Mouse (Mus musculus): Measurements from ENCODE around the gene Slc27a4. TPM values are rescaled to one million over a fixed set of nuclear protein-coding genes. Genes with fewer than 3 reads are reported as not detected.

Slc27a4 gene
- polyA plus RNA-seq, 1 experiment from 2014 or later = 105 TPM

DNA sequence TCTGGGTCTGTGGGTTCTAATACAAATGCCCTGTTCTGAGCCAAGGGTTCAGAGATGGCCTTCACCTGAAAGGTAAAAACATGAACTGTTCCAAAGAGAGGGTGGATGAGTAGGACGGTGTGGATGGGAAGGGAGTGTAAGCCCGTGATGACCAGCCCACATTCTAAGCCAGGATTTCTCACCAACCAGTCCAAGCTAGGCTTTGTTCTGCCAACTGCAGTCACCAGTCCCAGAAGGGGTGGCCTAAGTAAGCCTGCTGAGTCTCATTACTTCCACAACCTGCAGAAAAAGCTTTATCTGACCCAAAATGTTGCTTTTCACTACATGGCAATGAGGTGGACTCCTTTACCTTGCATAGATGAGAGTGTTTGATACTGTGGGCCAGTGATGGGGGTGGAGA, 41.7 kb downstream of the Slc27a4 start:
- H3K4me2 ChIP-seq (replicated peaks; ENCODE audit: low read depth) = no peak overlapping the region
- no peak overlapping the region for H3K4me3 ChIP-seq (ENCODE audit: low read depth, low read length)
- ATAC-seq = no peak
- no peak overlapping the region for H3K27ac ChIP-seq (ENCODE audit: low read depth, low read length)
- no peak for TF ChIP-seq CTCF (IDR thresholded peaks at IDR 0.05; ENCODE audit: low read depth)
- no peak overlapping the region for H3K9ac ChIP-seq (ENCODE audit: low read depth, low read length)
- H3K9me3 ChIP-seq (ENCODE audit: control insufficient read depth) = no peaks in the 10 kb centered on the region
- H3K4me1 ChIP-seq (replicated peaks; ENCODE audit: control insufficient read depth, insufficient read depth, low read length) = no peaks in the 10 kb centered on the region
- 93% methylated on average over 2 of the region's 2 CpGs for whole genome bisulfite sequencing
- no peaks in the 10 kb centered on the region for H3K27me3 ChIP-seq (replicated peaks; ENCODE audit: control insufficient read depth, insufficient read depth, low read length)
- peaks cover 47% of the 10 kb centered on the region for H3K36me3 ChIP-seq (ENCODE audit: control insufficient read depth, insufficient read depth)

DNA sequence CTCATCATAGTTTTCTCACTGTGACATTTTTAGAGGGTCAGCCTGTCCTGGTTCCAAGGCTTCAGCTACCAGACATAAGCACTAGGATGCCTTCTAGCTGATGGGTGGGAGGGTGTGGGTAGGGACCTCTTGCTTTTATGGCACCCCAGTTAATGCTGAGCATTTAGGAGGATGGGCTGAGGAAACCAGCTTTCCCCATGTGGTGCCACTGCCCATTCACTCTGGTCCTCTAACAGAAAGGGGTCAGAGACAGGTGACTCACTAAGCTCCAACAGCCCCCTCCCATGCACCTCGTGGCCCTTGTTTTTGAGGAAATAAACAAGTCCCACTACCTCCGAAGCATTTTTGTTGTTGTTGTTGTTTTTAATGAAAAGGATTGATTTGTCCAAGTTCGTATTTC, 42.2 kb downstream of the Slc27a4 start:
- H3K9me3 ChIP-seq (ENCODE audit: control insufficient read depth) = no peaks in the 10 kb centered on the region
- no peak overlapping the region for H3K27ac ChIP-seq (ENCODE audit: low read depth, low read length)
- H3K27me3 ChIP-seq (replicated peaks; ENCODE audit: control insufficient read depth, insufficient read depth, low read length) = no peaks in the 10 kb centered on the region
- H3K4me1 ChIP-seq (replicated peaks; ENCODE audit: control insufficient read depth, insufficient read depth, low read length) = no peaks in the 10 kb centered on the region
- peaks cover 43% of the 10 kb centered on the region for H3K36me3 ChIP-seq (ENCODE audit: control insufficient read depth, insufficient read depth)
- H3K9ac ChIP-seq (ENCODE audit: low read depth, low read length) = no peak overlapping the region
- no peak overlapping the region for H3K4me2 ChIP-seq (replicated peaks; ENCODE audit: low read depth)
- 58% methylated on average over 3 of the region's 3 CpGs for WGBS
- no peak for TF ChIP-seq CTCF (IDR thresholded peaks at IDR 0.05; ENCODE audit: low read depth)
- no peak for ATAC-seq
- H3K4me3 ChIP-seq (ENCODE audit: low read depth, low read length) = no peak overlapping the region

DNA sequence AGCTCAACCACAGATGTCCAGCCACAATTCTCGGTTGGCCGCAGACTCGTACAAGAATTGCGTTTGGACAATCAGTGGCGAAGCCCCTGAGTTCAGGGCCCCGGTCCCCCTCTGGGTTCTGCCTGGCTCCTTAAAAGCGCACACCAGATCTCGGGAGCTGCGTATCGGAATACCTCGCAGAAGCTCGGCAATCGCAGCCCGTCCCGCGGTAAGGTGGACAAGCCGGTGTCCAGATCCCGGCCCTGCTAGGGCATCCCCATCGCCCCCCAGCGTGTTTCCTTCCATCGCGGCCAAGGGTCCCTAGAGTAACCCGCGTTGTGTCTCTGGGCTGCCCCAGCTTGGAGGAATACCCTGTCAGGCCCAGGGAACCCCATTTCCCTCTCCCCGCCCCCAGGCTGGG, 43.2 kb downstream of the Slc27a4 start:
- TF ChIP-seq CTCF (IDR thresholded peaks at IDR 0.05; ENCODE audit: low read depth) = no peak
- H3K27ac ChIP-seq (ENCODE audit: low read depth, low read length) = no peak overlapping the region
- peak overlapping the region; percentile 66 for H3K4me2 ChIP-seq (replicated peaks; ENCODE audit: low read depth)
- no peaks in the 10 kb centered on the region for H3K27me3 ChIP-seq (replicated peaks; ENCODE audit: control insufficient read depth, insufficient read depth, low read length)
- ATAC-seq = no peak
- peak overlapping the region; percentile 25 for H3K4me3 ChIP-seq (ENCODE audit: low read depth, low read length)
- H3K9ac ChIP-seq (ENCODE audit: low read depth, low read length) = 0 out of 2 replicates have a peak overlapping the region, but pooled peaks have one; percentile 42
- peaks cover 40% of the 10 kb centered on the region for H3K36me3 ChIP-seq (ENCODE audit: control insufficient read depth, insufficient read depth)
- WGBS = 48% methylated on average over 24 of the region's 25 CpGs
- H3K9me3 ChIP-seq (ENCODE audit: control insufficient read depth) = no peaks in the 10 kb centered on the region
- H3K4me1 ChIP-seq (replicated peaks; ENCODE audit: control insufficient read depth, insufficient read depth, low read length) = no peaks in the 10 kb centered on the region

DNA sequence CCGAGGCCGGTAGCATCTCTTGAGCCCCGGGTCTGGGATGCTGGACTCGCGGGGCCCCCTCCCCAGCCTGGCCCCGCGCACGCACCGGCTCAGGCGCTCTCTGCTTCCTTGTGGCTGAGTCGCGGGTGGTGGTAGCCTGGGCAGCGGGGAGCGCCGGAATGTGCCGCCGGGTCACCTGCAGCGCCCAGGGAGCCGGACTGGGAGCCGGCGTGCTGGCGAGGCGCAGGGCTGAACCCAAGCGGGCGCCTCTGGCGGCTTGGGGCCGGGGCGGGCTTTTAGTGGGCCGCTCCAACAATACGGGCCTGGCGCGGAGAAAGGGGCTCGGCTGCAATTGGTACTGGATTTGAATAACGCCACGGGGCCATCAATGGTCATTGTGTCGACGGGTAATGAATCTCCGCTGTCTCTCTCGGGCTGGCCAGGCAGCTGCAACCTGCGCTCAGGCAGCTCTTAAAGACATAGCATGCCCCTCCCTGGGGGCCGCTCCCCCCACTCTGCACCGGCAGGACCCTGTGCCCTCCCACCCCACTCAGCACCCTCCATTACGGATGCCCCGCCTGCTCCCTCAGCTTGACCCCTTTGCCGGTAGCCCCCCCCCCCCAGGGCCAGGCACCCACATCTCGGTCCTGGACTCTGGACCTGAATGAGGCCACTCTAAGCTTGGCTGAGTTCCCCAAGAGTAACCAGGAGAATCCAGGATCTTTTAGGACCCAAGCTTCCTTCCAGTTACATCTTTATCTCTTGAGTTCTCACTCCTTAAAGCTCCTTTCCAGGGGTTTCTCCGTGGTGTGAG, 43.8 kb downstream of the Slc27a4 start:
- peaks cover 36% of the 10 kb centered on the region for H3K36me3 ChIP-seq (ENCODE audit: control insufficient read depth, insufficient read depth)
- 15% methylated on average over 47 of the region's 47 CpGs for WGBS
- no peaks in the 10 kb centered on the region for H3K9me3 ChIP-seq (ENCODE audit: control insufficient read depth)
- no peak overlapping the region for H3K27ac ChIP-seq (ENCODE audit: low read depth, low read length)
- H3K4me1 ChIP-seq (replicated peaks; ENCODE audit: control insufficient read depth, insufficient read depth, low read length) = no peaks in the 10 kb centered on the region
- H3K4me2 ChIP-seq (replicated peaks; ENCODE audit: low read depth) = peak overlapping the region; percentile 66
- peak; percentile 57; the same call in 1 of the 2 replicates for ATAC-seq
- H3K9ac ChIP-seq (ENCODE audit: low read depth, low read length) = 0 out of 2 replicates have a peak overlapping the region, but pooled peaks have one; percentile 42
- H3K4me3 ChIP-seq (ENCODE audit: low read depth, low read length) = peak overlapping the region; percentile 25
- no peak for TF ChIP-seq CTCF (IDR thresholded peaks at IDR 0.05; ENCODE audit: low read depth)
- no peaks in the 10 kb centered on the region for H3K27me3 ChIP-seq (replicated peaks; ENCODE audit: control insufficient read depth, insufficient read depth, low read length)

DNA sequence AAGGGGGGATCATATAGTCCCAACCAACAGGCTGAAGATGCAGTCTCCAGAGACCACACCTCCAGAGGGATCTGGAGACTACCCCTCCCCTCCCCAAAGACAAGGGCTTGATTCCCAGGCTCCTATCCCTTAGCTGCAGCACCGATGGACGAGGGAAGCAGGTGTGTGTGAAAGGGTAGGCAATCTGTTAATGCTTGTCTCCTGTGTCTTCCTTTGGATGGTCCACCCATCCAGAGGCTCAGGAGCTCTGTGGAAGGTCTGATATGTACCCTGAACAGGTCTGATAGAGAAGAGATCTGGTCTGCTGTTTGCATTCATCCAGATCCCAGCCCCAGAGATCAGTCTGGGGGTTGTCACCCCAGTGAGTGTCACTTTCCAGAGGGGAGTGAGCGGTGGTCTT, 44.5 kb downstream of the Slc27a4 start:
- no peak for TF ChIP-seq CTCF (IDR thresholded peaks at IDR 0.05; ENCODE audit: low read depth)
- ATAC-seq = no peak

DNA sequence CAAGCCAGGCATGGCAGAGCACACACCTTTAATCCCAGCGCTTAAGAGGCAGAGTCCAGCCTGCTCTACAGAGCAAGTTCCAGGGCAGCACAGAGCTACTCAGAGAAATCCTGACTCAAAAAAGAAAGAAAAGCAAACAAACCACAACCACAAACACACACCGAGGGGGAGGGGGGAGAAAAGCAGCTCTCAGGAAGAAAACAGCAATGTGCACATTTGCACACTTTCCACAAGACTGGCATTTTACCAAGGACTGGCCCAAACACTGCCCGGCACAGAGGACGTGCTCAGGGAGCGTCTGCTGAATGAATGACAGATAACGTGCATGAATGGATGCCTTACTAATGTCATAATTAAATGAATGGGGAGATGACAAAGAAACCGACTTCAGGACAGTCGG, 46.6 kb downstream of the Slc27a4 start:
- peaks cover 9% of the 10 kb centered on the region; the same call in 1 of the 2 replicates for H3K36me3 ChIP-seq (ENCODE audit: control insufficient read depth, insufficient read depth)
- 75% methylated on average over 8 of the region's 8 CpGs for WGBS
- ATAC-seq = no peak

More for the DNA sequence above, 44.5 kb downstream of the Slc27a4 start:
- no peaks in the 10 kb centered on the region for H3K27me3 ChIP-seq (replicated peaks; ENCODE audit: control insufficient read depth, insufficient read depth, low read length)
- no peaks in the 10 kb centered on the region for H3K4me1 ChIP-seq (replicated peaks; ENCODE audit: control insufficient read depth, insufficient read depth, low read length)
- no peak overlapping the region for H3K4me3 ChIP-seq (ENCODE audit: low read depth, low read length)
- 56% methylated on average over 3 of the region's 3 CpGs for WGBS
- no peak overlapping the region for H3K27ac ChIP-seq (ENCODE audit: low read depth, low read length)
- H3K9me3 ChIP-seq (ENCODE audit: control insufficient read depth) = no peaks in the 10 kb centered on the region
- H3K9ac ChIP-seq (ENCODE audit: low read depth, low read length) = no peak overlapping the region
- peaks cover 30% of the 10 kb centered on the region for H3K36me3 ChIP-seq (ENCODE audit: control insufficient read depth, insufficient read depth)
- H3K4me2 ChIP-seq (replicated peaks; ENCODE audit: low read depth) = no peak overlapping the region

More for the DNA sequence above, 46.6 kb downstream of the Slc27a4 start:
- H3K27me3 ChIP-seq (replicated peaks; ENCODE audit: control insufficient read depth, insufficient read depth, low read length) = no peaks in the 10 kb centered on the region
- H3K9ac ChIP-seq (ENCODE audit: low read depth, low read length) = no peak overlapping the region
- H3K4me3 ChIP-seq (ENCODE audit: low read depth, low read length) = no peak overlapping the region
- TF ChIP-seq CTCF (IDR thresholded peaks at IDR 0.05; ENCODE audit: low read depth) = no peak
- H3K9me3 ChIP-seq (ENCODE audit: control insufficient read depth) = no peaks in the 10 kb centered on the region
- no peak overlapping the region for H3K27ac ChIP-seq (ENCODE audit: low read depth, low read length)
- no peak overlapping the region for H3K4me2 ChIP-seq (replicated peaks; ENCODE audit: low read depth)
- H3K4me1 ChIP-seq (replicated peaks; ENCODE audit: control insufficient read depth, insufficient read depth, low read length) = no peaks in the 10 kb centered on the region
